Mouse (Mus musculus) right cerebral cortex, postnatal 36 days (tissue): ENCODE measurements at regions not wholly inside any gene's neighbourhood (a gene's known extent, or its start where the extent isn't known, plus 50 kb on each side); places are given as distances from the start of the nearest gene placed in this dataset.

Source experiments
- DNase-seq, 2 experiments: peaks; one replicate each; pipeline ENCODE4 v3.0.0; 2022; ENCODE audit warnings: low spot score in 2 of 2, mixed read lengths in 1 of 2

DNA sequence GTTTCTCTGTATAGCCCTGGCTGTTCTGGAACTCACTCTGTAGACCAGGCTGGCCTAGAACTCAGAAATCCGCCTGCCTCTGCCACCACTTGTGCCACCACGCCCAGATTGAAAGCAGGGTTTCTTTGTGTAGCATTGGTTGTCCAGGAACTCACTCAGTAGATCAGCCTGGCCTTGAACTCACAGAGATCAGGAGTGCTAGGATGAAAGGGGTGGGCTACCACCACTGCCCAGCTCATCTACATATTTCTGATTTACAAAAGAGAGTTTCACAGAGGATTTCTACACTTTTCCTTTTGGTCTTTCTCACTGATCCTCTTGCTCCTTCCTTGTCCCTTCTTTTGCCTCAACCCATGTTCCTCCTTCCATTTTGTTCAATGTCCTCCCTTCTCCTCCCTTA is 53.1 kb upstream of the Lbx1 start:
- no peak for DNase-seq

DNA sequence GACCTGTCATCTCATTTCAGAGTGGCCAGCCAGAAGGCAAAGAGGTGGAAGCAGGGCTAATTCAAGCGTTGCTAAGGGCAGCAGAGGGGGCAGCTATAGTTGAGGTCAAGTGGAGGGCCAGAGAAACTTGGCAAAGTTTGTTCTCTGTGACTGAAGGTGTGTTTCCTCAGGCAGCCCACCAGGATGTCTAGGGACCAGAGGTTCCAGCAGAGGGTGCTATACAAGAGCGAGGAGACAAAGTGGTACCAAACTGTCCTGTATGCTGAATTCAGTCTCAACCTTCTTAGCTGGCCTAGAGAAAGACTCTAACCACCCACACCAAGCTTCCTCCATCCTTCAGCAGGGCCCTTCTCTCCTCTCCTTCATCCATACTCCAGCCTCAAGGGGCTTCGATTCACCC is 62.2 kb upstream of the Lbx1 start:
- DNase-seq, result no peak

DNA sequence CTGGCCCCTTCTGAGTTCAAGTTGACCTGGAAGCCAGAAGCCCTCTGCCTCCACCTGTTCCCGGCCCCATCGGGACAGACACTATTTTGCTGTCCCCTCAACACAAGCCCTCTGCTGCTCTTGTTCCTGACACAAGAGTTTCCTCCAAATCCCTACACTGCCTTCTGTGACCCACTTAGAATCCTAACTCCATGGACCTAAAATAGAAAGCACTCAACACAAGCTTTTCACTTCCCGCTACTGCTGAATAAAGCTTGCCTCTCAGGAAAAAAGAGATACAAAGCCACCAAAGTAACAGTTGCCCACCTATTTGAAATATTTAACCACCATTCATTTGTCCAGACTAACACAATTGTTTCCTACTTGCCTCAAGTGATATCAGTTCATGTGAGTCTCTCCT is 63.7 kb upstream of the Lbx1 start:
- no peak for DNase-seq

DNA sequence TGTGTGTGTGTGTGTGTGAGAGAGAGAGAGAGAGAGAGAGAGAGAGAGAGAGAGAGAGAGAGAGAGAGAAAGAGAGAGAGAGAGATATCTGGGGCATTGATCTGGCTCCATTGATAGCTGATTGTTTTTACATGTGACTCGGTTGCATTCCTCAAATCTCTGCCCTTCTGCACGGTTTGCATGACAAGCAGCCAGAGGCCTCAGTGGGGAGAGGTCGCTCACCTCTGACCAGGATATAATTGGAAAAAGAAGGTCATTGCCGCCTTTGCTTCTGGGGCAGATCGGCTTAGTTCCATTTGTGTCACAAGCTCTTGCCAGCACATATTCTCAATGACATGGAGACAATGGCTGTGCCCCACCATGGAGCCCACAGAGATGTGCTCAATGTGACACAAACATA is 63.8 kb upstream of the Btrc start:
- no peak for DNase-seq

DNA sequence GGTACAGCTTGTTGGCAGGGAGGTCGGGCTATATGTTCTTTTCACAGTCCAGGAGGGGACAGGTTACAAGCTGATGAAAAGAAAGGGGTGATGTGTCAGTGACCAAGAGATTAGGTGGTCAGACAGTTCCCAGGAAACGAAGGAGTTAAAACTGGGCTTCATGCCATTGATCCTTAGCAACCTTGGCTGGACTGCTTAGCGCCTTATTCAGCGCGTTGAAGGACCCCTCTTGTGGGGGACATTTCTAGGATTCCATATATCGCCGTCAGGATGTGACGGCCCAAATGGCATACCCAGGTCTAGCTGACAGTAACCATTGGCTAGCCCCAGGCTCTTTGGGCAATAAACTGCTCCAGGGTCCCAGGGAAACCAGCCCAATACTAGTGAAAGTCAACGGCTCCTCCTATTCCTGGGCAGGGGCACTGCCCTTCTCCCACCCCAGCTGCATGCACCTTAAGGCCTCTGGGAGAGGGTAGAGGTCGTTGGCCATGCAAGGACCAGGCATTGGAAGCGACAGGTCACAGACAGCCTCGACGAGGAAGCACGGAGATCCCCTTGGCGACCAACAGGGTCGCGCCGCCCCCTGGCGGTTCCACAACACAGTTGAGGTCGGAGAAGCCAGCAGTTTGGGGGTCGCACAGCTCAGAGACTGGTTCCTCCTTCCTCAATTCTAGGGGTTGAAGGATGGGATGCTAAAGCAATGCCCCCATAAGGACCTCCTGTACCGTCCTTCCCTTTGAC is 62.7 kb upstream of the Btrc start:
- no peak for DNase-seq

DNA sequence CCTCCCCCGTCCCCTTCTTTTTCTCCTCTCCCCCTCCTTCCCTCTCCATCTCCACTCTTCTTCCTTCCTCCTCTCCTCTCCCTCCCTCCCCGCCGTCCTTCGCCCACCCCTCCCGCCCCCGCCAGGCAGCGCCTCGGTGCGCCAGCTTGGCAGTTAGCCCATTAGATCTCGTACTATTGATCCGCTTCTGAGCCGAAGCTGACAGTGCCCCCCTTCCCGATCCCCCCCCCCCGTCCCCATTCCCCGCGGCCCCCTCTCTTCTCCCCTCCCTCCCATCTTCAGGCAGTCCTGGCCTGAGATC is 62.2 kb upstream of the Btrc start:
- no peak for DNase-seq

DNA sequence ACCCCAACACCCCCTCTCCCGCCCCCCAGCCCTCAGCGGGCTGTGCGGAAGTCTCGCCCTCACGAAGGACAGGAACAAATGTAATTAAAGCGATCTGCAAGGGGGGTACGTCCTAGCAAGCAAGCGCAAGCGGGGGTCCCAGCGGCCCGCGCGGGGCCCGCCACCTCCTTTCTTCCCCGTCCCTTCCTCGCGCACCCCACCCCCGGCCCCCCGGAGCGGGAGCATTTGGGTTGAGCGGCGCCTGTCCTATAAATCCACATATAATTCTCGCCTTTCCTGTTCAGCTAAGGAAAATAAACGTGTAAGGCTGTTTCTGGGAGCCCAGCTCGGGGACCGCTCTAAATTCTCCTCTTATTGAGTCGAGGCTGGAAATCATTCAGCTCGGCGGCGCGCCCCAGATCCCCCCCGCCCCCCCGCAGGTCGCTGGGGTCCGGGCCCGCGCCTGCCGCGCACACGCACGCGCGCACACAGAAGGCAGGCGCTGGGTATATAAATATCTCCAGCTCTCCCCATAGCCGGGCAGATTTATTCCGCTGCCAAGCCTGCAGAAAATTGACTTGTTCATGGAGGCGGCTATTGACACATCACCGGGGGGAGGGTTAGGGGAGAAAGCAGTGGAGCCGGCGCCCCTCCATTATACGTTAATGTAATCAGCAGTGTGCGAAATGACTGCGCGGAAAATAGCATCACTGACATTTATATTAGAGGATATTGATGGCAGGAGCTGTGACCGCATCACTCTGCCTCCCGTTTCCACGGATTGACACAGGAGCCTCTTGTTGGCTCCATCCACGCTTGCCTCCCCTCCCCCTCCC is 61.6 kb upstream of the Btrc start:
- peak; percentile 75 to 77 for DNase-seq

DNA sequence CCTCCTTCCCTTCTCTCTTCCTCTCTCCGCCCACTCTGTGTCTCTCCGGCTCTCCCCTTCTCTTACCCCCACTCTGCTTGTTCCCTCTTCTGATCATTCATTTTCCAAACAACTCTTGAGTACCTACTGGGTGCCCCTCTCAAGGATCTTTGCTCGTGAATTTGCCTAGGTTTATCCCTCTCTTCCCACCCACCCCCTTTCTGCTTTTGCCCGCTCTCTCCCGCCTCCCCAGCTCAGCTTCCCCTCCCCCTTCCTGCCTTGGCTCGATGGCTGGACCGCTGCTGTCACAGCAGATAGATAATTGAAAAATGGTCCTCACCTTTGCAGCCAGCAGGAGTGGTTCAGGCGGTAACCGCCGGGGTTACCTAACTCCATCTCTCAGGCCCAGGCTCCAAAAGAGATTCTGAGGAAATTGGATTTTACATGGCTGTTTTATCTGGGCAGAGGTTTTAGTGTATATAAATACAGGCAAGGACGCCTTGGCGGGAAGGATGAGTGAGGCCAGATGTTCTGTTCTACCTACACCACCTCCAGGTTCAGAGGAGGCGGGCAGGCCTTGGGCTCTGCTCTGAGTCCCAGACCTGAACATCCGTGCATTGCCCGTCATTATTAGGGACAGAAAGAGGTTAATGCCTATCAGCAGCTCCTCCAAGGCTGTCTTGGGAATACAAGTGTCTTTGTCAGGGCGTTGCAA is 60.8 kb upstream of the Btrc start:
- DNase-seq, result no peak

DNA sequence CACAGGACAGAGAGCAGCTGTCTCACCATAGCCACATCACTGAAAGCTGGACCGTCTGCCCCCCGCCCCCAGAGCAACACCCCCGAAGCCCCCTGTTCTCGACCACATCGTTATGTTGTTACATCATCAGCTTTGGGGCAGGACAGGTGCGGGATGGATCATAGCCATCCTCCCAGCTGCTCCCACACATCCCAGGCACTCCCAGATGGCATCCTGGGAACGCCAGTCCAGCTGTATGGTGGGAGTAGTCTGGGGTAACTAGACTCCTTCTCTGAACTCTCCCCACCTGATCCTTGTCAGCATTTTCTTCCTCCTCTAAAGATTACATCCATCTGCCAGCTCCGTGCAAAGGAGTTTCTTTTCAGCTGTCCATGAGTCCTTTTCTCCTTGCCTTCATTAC is 59.0 kb upstream of the Btrc start:
- peak; percentile 53 to 56 for DNase-seq

DNA sequence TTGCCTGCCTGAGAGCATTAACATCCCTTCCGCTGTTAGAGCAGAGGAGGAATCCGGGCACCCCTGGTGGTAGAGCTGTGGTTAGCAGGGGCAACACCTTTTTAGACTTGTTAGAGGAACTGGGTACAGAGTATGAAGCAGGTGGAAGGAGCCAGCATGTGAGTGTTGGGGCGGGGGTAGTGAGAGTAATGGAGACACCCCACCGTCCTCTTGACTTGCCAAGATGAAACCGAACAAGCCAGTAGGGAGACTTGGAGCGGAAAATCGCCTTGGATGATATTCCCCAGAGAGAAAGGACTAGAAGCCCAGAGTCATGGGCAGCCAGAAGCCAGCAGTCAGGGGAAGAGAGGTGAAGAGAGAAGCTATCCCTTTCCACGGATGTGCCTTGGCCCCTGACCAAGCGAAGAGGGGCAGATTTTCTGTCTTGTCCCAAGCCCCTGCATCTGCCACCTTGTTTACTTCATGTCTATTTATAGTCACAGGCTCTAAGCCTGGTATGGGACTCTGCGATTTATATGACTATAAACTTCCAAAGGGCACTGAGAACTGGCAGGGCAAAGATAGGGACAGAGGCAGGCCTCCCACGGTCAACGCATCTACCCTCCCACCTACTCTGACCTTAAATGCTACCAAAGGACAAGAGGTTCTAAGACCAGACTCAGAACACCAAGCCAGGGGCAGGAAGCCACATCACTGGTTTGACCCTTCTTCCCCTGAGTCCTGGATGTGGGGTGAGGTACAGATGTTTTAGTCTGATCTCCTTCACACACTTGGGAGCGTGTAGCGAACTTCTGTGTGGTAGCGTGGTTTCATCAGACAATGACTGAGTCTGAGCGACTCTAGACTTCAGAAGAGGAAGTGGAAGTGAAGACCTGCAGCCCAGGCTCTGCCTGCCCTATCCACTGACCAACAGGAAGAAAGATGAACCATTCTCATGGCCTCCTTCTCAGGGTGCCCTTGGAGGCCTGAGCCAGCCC is 55.9 kb upstream of the Btrc start:
- no peak for DNase-seq

DNA sequence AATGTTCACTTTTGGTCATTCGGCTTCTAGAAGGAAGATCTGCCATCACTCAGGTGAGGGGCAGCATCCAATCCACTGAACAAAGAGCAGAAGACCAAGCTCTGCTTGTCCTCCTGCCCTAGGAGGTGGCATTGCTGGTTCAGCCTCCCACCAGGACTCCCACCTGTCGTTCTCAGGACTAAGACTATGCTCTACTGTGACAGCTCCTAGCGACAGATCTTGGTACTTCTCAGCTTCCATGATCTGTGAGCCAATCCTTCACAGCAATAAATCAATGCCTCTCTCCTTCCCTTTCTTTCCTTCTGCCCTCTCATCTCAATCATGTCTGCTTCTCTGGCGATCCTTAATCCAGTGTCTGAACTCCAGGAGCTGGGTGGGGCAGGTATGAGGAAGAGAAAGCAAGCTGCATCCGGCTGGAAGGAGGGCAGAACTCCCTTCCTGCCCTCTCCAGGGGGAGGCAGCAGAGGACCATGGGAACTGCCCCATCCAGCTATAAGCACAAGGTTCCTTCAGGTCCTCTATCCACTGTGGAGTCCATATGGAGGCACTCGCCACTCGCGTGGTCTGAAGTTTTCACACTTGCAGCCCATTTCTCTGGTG is 54.8 kb upstream of the Btrc start:
- no peak for DNase-seq

DNA sequence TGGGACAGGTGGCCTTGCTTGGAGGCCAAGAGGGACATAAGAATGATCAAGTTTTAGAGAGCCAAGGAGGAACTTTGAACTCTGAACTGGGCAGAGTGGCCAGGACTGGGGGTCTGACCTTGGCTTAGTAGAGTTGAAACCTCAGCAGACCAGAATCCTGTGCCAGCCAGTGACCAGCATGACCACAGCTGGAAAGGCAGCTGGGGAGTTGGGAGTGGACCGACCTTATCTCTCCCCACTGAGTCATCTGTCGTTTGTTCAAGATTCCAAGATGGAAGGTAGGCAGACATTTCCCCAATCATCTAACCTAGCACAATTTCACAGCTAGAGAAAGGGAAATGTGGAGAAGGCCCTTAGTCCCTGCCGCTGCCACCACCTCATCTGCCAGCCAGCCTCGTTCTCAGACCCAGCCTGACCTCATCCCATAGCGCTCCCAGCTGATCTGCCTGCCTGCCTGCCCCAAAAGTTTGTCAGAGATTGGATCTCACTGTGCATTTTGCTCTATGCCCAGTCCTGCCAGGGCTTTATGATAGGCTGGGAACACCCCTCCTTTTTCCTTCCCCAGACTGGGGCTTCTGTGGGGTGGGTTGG is 53.1 kb upstream of the Btrc start:
- no peak for DNase-seq

DNA sequence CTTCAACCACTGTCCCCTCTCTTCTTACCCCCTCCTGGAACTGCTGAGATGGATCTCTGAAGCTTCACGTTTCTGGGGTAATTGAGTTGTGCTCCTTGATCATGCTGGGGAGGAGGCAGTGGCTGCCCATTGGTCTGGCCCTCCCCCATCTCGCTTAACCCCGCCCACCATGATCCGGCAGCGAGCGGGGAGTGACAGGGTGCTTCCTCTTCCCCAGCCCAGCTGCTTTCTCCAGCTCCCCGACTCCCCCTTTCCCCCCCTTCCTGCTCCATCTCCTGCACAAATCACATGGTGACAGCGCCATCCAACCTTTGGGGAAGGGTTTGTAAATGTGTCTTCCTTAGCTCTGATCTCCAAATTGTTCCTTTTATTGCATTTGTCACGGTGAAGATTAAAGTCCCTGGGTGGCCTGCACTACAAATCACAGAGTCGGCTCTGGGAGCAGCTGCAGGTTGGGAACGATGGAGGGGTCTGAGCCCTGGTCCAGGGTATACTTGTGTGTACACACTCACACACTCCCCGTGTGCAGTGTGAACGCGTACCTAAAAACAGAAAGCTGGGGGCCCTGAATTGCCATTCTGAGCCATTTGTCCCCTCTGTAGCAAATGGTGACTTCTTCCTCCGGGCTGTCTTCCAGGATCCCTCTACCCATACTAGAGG is 52.5 kb upstream of the Btrc start:
- no peak for DNase-seq

DNA sequence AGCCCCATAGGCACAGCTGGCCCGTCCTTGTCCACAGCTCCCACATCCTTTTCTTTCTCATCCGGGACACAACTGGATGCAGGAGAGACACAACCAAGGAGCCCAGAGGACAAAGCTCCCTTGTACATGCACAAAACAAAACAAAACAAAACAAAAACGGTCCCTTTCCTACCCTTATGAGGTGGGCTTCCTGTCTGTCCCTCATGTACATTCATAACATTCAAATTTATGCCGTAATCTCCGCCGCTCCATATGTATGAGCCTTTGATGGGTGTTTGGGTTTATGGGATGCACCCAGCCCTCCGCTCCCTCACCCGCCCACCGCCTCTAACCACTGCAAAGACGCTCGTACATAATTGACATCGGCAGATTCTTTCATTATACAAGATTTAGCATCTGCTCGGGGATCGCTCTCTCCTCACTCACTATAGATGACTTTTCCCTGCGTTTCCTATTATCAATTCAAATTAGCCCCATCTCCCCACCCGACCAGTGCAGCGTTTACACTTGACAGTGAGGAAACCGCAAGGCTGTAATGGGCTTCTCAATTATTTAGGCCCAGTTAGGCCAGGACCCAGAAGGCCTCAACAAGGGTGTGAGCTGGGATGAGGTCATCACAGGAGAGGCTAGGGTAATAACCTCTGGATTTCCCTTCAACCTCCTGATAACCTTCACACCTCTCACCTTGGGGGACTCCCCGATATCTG is 51.5 kb upstream of the Btrc start:
- DNase-seq, result no peak

DNA sequence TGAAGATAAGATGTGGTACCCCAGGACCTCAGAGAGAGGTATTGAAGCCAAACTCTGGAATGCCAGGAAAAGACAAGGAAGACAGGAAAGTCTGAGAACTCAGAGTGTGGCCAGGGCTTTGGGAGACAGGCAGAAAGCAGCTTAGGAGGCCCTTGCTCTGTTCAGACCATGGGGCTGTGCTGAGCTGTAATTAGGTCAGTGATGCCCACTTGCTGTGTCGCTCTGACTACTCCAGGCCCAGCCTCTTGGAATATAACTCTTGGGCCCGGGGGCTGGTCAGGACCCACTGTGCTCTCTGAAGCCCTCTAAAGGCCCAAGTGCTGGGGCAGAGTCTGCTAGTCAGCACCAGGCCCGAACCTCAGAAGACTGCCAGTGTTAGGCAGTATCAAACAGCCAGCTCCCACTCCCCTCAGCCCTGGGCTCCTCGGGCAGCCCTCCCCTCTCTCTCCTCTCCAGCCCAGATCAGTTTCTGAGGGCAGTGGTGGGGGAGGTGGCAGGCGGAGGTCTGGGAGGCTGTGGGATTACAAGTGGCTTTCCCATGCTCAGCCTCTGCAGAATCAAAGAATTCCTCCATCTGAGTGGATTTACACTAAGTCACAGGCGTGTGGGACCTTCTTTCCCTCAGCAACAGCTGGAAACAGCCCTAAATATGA is 50.7 kb upstream of the Btrc start:
- DNase-seq, result no peak
